Mouse (Mus musculus): ENCODE results near the gene Lyrm7. TPM values are rescaled to one million over a fixed set of nuclear protein-coding genes. Genes with fewer than 3 reads are reported as not detected.

Lyrm7 gene
- polyA plus RNA-seq, 1 experiment from 2014 or later: 8.0 TPM

GRCm38 (mm10) chr11:54869318-54869717 lies 8.6 kb upstream of the Lyrm7 start:
- 80% methylated on average over 3 of the region's 3 CpGs for WGBS
- no peaks in the 10 kb centered on the region for H3K27me3 ChIP-seq (ENCODE audit: insufficient read depth, low read length)

GRCm38 (mm10) chr11:54868445-54868844 lies 7.7 kb upstream of the Lyrm7 start:
- ATAC-seq (ENCODE audit: insufficient read depth): no peak
- H3K27me3 ChIP-seq (ENCODE audit: insufficient read depth, low read length): no peaks in the 10 kb centered on the region
- peaks cover 44% of the 10 kb centered on the region for H3K36me3 ChIP-seq (ENCODE audit: insufficient read depth)
- no peak overlapping the region for H3K27ac ChIP-seq (ENCODE audit: low read depth)
- no peak overlapping the region for H3K9ac ChIP-seq
- no peak for TF ChIP-seq CTCF (IDR thresholded peaks at IDR 0.05; ENCODE audit: low read depth)
- 60% methylated on average over 2 of the region's 2 CpGs for WGBS
- no peak for DNase-seq
- H3K4me1 ChIP-seq (ENCODE audit: insufficient read depth): 0 out of 2 replicates have a peak, but pooled peaks cover 7% of the 10 kb centered on the region
- peak overlapping the region; percentile 8; the same call in 1 of the 2 replicates for H3K4me3 ChIP-seq (ENCODE audit: low read depth, low read length)
- peak overlapping the region; percentile 63 for H3K4me2 ChIP-seq
- no peaks in the 10 kb centered on the region for H3K9me3 ChIP-seq (ENCODE audit: low read depth, low read length)

More at GRCm38 (mm10) chr11:54869318-54869717, 8.6 kb upstream of the Lyrm7 start:
- no peak for TF ChIP-seq CTCF (IDR thresholded peaks at IDR 0.05; ENCODE audit: low read depth)
- ATAC-seq (ENCODE audit: insufficient read depth) (no peak), DNase-seq (no peak)
- Histone ChIP-seq H3K36me3 (ENCODE audit: insufficient read depth) (peaks cover 53% of the 10 kb centered on the region), H3K9ac (no peak overlapping the region), H3K4me3 (ENCODE audit: low read depth, low read length) (no peak overlapping the region), H3K4me1 (ENCODE audit: insufficient read depth) (0 out of 2 replicates have a peak, but pooled peaks cover 7% of the 10 kb centered on the region), H3K27ac (ENCODE audit: low read depth) (no peak overlapping the region), H3K9me3 (ENCODE audit: low read depth, low read length) (no peaks in the 10 kb centered on the region), H3K4me2 (no peak overlapping the region)

GRCm38 (mm10) chr11:54867903-54868434 lies 7.3 kb upstream of the Lyrm7 start:
- WGBS: 74% methylated on average over 3 of the region's 3 CpGs
- Histone ChIP-seq H3K4me3 (ENCODE audit: low read depth, low read length) (peak overlapping the region; percentile 96), H3K9ac (no peak overlapping the region), H3K4me2 (peak overlapping the region; percentile 63), H3K36me3 (ENCODE audit: insufficient read depth) (peaks cover 39% of the 10 kb centered on the region), H3K9me3 (ENCODE audit: low read depth, low read length) (no peaks in the 10 kb centered on the region), H3K27ac (ENCODE audit: low read depth) (no peak overlapping the region), H3K27me3 (ENCODE audit: insufficient read depth, low read length) (no peaks in the 10 kb centered on the region), H3K4me1 (ENCODE audit: insufficient read depth) (0 out of 2 replicates have a peak, but pooled peaks cover 7% of the 10 kb centered on the region)
- DNase-seq (no peak), ATAC-seq (ENCODE audit: insufficient read depth) (no peak)
- no peak for TF ChIP-seq CTCF (IDR thresholded peaks at IDR 0.05; ENCODE audit: low read depth)

GRCm38 (mm10) chr11:54867049-54867385 lies 6.3 kb upstream of the Lyrm7 start:
- Histone ChIP-seq H3K4me3 (ENCODE audit: low read depth, low read length) (peak overlapping the region; percentile 96), H3K4me2 (peak overlapping the region; percentile 63), H3K36me3 (ENCODE audit: insufficient read depth) (peaks cover 30% of the 10 kb centered on the region), H3K9ac (peak overlapping the region; percentile 98), H3K4me1 (ENCODE audit: insufficient read depth) (0 out of 2 replicates have a peak, but pooled peaks cover 7% of the 10 kb centered on the region), H3K27me3 (ENCODE audit: insufficient read depth, low read length) (no peaks in the 10 kb centered on the region), H3K27ac (ENCODE audit: low read depth) (peak overlapping the region; percentile 94), H3K9me3 (ENCODE audit: low read depth, low read length) (no peaks in the 10 kb centered on the region)
- TF ChIP-seq CTCF (IDR thresholded peaks at IDR 0.05; ENCODE audit: low read depth): no peak
- 1% methylated on average over 5 of the region's 5 CpGs for WGBS
- DNase-seq (peak; percentile 56), ATAC-seq (ENCODE audit: insufficient read depth) (no peak; the same call in 1 of the 2 replicates)

GRCm38 (mm10) chr11:54866119-54867048 lies 5.7 kb upstream of the Lyrm7 start, which contains the start of gene Hint1:
Hint1 (plus strand) TSS chr11:54866383.
- Histone ChIP-seq H3K4me1 (ENCODE audit: insufficient read depth) (0 out of 2 replicates have a peak, but pooled peaks cover 7% of the 10 kb centered on the region), H3K4me2 (peak within 1 kb of the TSS; percentile 63), H3K9ac (peak within 1 kb of the TSS; percentile 98), H3K9me3 (ENCODE audit: low read depth, low read length) (no peaks in the 10 kb centered on the region), H3K27me3 (ENCODE audit: insufficient read depth, low read length) (no peaks in the 10 kb centered on the region), H3K4me3 (ENCODE audit: low read depth, low read length) (peak within 1 kb of the TSS; percentile 96), H3K27ac (ENCODE audit: low read depth) (peak within 1 kb of the TSS; percentile 94), H3K36me3 (ENCODE audit: insufficient read depth) (peaks cover 23% of the 10 kb centered on the region)
- DNase-seq: peak; percentile 96
- peak; percentile 86 for ATAC-seq (ENCODE audit: insufficient read depth)
- whole genome bisulfite sequencing: under 1% methylated on average over 107 of the region's 107 CpGs
- TF ChIP-seq CTCF (IDR thresholded peaks at IDR 0.05; ENCODE audit: low read depth): 0 out of 2 replicates have a peak, but pooled peaks have one; percentile 22

GRCm38 (mm10) chr11:54865330-54866085 lies 4.8 kb upstream of the Lyrm7 start:
- H3K9ac ChIP-seq: peak overlapping the region; percentile 98
- DNase-seq (no peak), ATAC-seq (ENCODE audit: insufficient read depth) (no peak)
- H3K27ac ChIP-seq (ENCODE audit: low read depth): peak overlapping the region; percentile 94
- no peaks in the 10 kb centered on the region for H3K9me3 ChIP-seq (ENCODE audit: low read depth, low read length)
- 0 out of 2 replicates have a peak, but pooled peaks cover 7% of the 10 kb centered on the region for H3K4me1 ChIP-seq (ENCODE audit: insufficient read depth)
- 67% methylated on average over 6 of the region's 6 CpGs for WGBS
- no peaks in the 10 kb centered on the region for H3K27me3 ChIP-seq (ENCODE audit: insufficient read depth, low read length)
- H3K4me2 ChIP-seq: peak overlapping the region; percentile 63
- no peak for TF ChIP-seq CTCF (IDR thresholded peaks at IDR 0.05; ENCODE audit: low read depth)
- H3K36me3 ChIP-seq (ENCODE audit: insufficient read depth): peaks cover 15% of the 10 kb centered on the region
- H3K4me3 ChIP-seq (ENCODE audit: low read depth, low read length): peak overlapping the region; percentile 96
